Mouse (Mus musculus): ENCODE measurements around the gene Nek1. TPM values are rescaled to one million over a fixed set of nuclear protein-coding genes. Genes with fewer than 3 reads are reported as not detected.

The Nek1 gene
- 19.9 and 23.5 TPM in 2 replicates for polyA plus RNA-seq (2016; fragmentation: Nextera tagmentation; extraction: Ambion mirVana)

DNA sequence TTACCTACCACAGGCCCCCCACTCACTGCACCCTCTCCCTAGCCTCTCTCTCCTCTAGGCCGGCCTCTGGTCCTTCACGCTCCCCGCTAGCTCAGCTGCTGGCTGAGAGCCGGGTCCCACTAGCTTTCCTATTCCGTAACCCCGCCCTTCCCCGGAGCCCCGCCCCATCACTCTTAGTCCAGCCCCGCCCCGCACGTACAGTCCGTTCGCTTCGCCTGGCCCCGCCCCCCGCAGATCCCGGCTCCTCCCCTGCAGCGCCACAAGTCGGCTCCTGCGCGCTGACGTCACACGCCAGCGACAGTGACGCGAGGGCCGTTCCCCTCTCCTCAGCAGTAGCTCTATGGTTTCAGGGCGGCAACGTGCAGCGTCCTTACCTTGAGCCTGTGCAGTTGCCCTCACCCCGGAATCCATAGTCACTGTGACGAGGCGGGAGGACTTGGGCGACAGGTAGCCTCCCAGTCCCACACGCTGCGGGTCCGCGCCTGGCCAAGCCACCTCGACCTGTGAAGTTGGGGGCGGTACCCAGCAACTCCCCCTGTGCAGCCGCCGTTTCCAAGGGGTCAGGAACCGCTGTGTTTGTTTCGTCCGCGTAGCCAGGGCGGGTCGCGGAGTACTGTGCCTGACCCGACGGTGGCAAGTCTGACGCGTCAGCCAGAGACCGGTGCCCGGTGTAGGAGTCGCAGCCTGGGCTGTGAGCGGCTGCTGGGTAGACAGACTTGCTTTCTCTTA lies at the start of gene Nek1:
Gene Nek1 (plus strand): TSS at position 286 of the 729 bp plus-strand sequence.
- Histone ChIP-seq H3K4me1 (peaks cover 13% of the 10 kb centered on the region), H3K36me3 (0 out of 2 replicates have a peak, but pooled peaks cover 4% of the 10 kb centered on the region), H3K4me3 (peak within 1 kb of the TSS; percentile 86), H3K27ac (replicated peaks) (peak within 1 kb of the TSS; percentile 90), H3K27me3 (no peaks in the 10 kb centered on the region), H3K9me3 (0 out of 2 replicates have a peak, but pooled peaks cover 3% of the 10 kb centered on the region), H3K4me2 (replicated peaks) (peak within 1 kb of the TSS; percentile 87), H3K9ac (replicated peaks) (peak within 1 kb of the TSS; percentile 71)
- under 1% methylated on average over 57 of the region's 57 CpGs for WGBS
- ATAC-seq (ENCODE audit: low FRiP score, low read depth), result peak; percentile 96

- no peaks in the 10 kb centered on the region for H3K9me3 ChIP-seq
- H3K27ac ChIP-seq (replicated peaks), result no peak overlapping the region
- ATAC-seq (ENCODE audit: low FRiP score, low read depth), result no peak
- H3K4me1 ChIP-seq, result peaks cover 15% of the 10 kb centered on the region
- H3K9ac ChIP-seq (replicated peaks), result no peak overlapping the region
- H3K27me3 ChIP-seq, result no peaks in the 10 kb centered on the region
- no peak overlapping the region for H3K4me2 ChIP-seq (replicated peaks)
- H3K36me3 ChIP-seq, result no peaks in the 10 kb centered on the region
- no peak overlapping the region for H3K4me3 ChIP-seq
These were observed 45.5 kb upstream of the Nek1 start for GRCm38 (mm10) chr8:60947503-60947902.

DNA sequence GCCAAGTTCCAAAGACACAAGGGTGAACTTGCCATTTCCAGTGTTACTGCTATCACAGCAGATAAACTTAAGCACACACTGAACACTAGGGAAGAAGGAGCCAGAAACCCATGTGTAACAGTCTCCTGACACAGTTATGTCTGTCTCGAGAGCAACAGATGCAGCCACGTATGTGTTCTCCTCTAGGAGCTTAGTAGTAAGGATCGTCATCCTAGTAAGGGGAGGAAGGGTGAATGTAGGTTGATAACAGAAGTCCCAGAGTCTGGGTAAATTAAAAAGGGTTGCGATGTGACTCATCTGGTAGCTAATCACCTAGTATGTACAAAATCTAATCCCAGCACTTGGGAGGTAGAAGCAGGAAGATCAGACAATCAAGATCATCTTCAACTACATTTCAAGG lies 43.1 kb upstream of the Nek1 start:
- 74% methylated on average over 4 of the region's 4 CpGs for WGBS
- no peak overlapping the region for H3K9ac ChIP-seq (replicated peaks)
- no peak overlapping the region for H3K4me3 ChIP-seq
- H3K4me2 ChIP-seq (replicated peaks), result no peak overlapping the region
- no peaks in the 10 kb centered on the region for H3K9me3 ChIP-seq
- no peak overlapping the region for H3K27ac ChIP-seq (replicated peaks)
- no peaks in the 10 kb centered on the region for H3K36me3 ChIP-seq
- no peaks in the 10 kb centered on the region for H3K27me3 ChIP-seq
- H3K4me1 ChIP-seq, result peaks cover 19% of the 10 kb centered on the region
- no peak for ATAC-seq (ENCODE audit: low FRiP score, low read depth)

- 65% methylated on average over 4 of the region's 4 CpGs for WGBS
- no peak for ATAC-seq (ENCODE audit: low FRiP score, low read depth)
- Histone ChIP-seq H3K9me3 (no peaks in the 10 kb centered on the region), H3K9ac (replicated peaks) (no peak overlapping the region), H3K4me2 (replicated peaks) (no peak overlapping the region), H3K27me3 (no peaks in the 10 kb centered on the region), H3K4me1 (peaks cover 19% of the 10 kb centered on the region), H3K36me3 (no peaks in the 10 kb centered on the region), H3K4me3 (no peak overlapping the region), H3K27ac (replicated peaks) (no peak overlapping the region)
These were observed 41.7 kb upstream of the Nek1 start for GRCm38 (mm10) chr8:60951271-60951670.

DNA sequence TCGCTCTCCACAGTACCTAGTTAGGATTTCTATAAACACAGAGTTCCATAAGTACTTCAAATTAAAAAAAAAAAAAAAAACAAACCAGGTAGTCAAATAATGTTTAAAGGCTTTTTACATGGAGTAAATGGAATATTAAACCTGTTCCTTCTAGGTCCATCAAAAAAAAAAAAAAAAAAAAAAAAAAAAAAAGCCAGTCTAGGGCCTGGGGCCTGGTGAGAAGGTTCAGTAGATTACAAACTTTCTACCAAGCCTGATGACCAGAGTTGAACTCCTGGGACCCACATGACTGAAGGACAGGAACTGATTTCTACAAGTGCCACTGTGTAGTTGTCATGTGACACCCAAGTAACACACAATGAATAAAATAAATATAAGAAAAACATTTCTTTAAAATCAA lies 41.2 kb upstream of the Nek1 start:
- no peak overlapping the region for H3K4me3 ChIP-seq
- no peak for ATAC-seq (ENCODE audit: low FRiP score, low read depth)
- WGBS, result 97% methylated on average over 1 of the region's 1 CpGs
- no peak overlapping the region for H3K4me2 ChIP-seq (replicated peaks)
- H3K27me3 ChIP-seq, result no peaks in the 10 kb centered on the region
- H3K9ac ChIP-seq (replicated peaks), result no peak overlapping the region
- H3K9me3 ChIP-seq, result no peaks in the 10 kb centered on the region
- H3K27ac ChIP-seq (replicated peaks), result no peak overlapping the region
- peaks cover 19% of the 10 kb centered on the region for H3K4me1 ChIP-seq
- no peaks in the 10 kb centered on the region for H3K36me3 ChIP-seq

GRCm38 (mm10) chr8:60952803-60953202 lies 40.2 kb upstream of the Nek1 start:
- Histone ChIP-seq H3K36me3 (no peaks in the 10 kb centered on the region), H3K4me2 (replicated peaks) (peak overlapping the region; percentile 41), H3K9me3 (no peaks in the 10 kb centered on the region), H3K9ac (replicated peaks) (no peak overlapping the region), H3K27ac (replicated peaks) (no peak overlapping the region), H3K4me1 (peaks cover 19% of the 10 kb centered on the region), H3K4me3 (0 out of 2 replicates have a peak overlapping the region, but pooled peaks have one; percentile 12), H3K27me3 (no peaks in the 10 kb centered on the region)
- WGBS, result 44% methylated on average over 5 of the region's 5 CpGs
- ATAC-seq (ENCODE audit: low FRiP score, low read depth), result no peak

- no peaks in the 10 kb centered on the region for H3K36me3 ChIP-seq
- H3K27me3 ChIP-seq, result no peaks in the 10 kb centered on the region
- 1% methylated on average over 15 of the region's 15 CpGs for WGBS
- H3K27ac ChIP-seq (replicated peaks), result peak overlapping the region; percentile 95
- peak overlapping the region; percentile 51 for H3K9ac ChIP-seq (replicated peaks)
- H3K4me1 ChIP-seq, result peaks cover 19% of the 10 kb centered on the region
- peak overlapping the region; percentile 54 for H3K4me2 ChIP-seq (replicated peaks)
- H3K9me3 ChIP-seq, result no peaks in the 10 kb centered on the region
- ATAC-seq (ENCODE audit: low FRiP score, low read depth), result peak; percentile 98
- H3K4me3 ChIP-seq, result peak overlapping the region; percentile 46
These were observed 38.5 kb upstream of the Nek1 start for GRCm38 (mm10) chr8:60954281-60955014.

DNA sequence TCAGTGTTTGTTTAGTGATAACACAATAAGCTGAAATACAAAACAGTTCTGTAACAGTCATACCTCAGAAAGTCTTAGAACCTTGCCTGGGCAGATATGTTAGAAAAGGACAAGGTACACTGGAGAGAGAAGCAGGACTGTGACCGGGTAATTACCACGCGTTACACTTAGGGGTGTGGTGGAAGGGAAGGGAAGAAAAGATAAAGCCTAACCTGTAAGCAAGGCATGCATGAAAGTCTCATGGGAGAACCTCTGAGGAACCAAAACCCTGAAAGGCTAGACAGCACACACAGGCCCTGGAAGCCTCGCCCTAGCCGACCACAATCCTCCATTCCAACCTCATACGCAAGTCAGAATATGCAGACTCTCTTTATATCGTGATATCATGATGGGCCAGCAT lies 36.1 kb upstream of the Nek1 start:
- Histone ChIP-seq H3K4me1 (peaks cover 8% of the 10 kb centered on the region), H3K4me2 (replicated peaks) (no peak overlapping the region), H3K36me3 (no peaks in the 10 kb centered on the region), H3K4me3 (no peak overlapping the region), H3K27ac (replicated peaks) (no peak overlapping the region), H3K27me3 (no peaks in the 10 kb centered on the region), H3K9ac (replicated peaks) (no peak overlapping the region), H3K9me3 (no peaks in the 10 kb centered on the region)
- 93% methylated on average over 7 of the region's 7 CpGs for WGBS
- no peak for ATAC-seq (ENCODE audit: low FRiP score, low read depth)

- no peak for ATAC-seq (ENCODE audit: low FRiP score, low read depth)
- no peaks in the 10 kb centered on the region for H3K4me1 ChIP-seq
These were observed 30.2 kb upstream of the Nek1 start for GRCm38 (mm10) chr8:60962763-60963162.

DNA sequence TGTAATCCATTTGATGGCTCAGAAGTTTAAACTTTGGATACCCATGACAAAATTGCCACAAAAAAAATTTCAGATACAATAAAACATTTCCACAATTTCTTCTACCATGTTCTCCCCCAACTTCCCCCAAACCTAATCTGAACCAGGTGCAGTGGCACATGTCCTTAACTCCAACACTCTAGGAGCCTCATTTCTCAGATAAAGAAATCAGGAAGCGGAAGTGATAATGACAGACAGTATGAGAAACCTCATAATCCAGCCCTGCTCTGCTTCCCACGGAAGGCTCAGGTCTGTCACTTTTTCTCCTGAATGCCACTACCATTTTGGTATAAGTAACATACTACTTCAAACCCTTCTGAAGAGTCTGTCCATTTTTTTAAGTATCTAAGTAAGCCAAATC lies 29.1 kb upstream of the Nek1 start:
- Histone ChIP-seq H3K36me3 (no peaks in the 10 kb centered on the region), H3K27me3 (no peaks in the 10 kb centered on the region), H3K4me2 (replicated peaks) (no peak overlapping the region), H3K4me1 (no peaks in the 10 kb centered on the region), H3K9ac (replicated peaks) (no peak overlapping the region), H3K27ac (replicated peaks) (no peak overlapping the region), H3K4me3 (no peak overlapping the region), H3K9me3 (no peaks in the 10 kb centered on the region)
- no peak for ATAC-seq (ENCODE audit: low FRiP score, low read depth)
- WGBS, result 70% methylated on average over 2 of the region's 2 CpGs

More at GRCm38 (mm10) chr8:60962763-60963162, 30.2 kb upstream of the Nek1 start:
- H3K36me3 ChIP-seq, result no peaks in the 10 kb centered on the region
- H3K27me3 ChIP-seq, result no peaks in the 10 kb centered on the region
- no peaks in the 10 kb centered on the region for H3K9me3 ChIP-seq
- H3K27ac ChIP-seq (replicated peaks), result no peak overlapping the region
- no peak overlapping the region for H3K9ac ChIP-seq (replicated peaks)
- WGBS, result 92% methylated on average over 3 of the region's 3 CpGs
- no peak overlapping the region for H3K4me3 ChIP-seq
- H3K4me2 ChIP-seq (replicated peaks), result no peak overlapping the region

GRCm38 (mm10) chr8:60964518-60964917 lies 28.5 kb upstream of the Nek1 start:
- 83% methylated on average over 4 of the region's 4 CpGs for WGBS
- Histone ChIP-seq H3K36me3 (no peaks in the 10 kb centered on the region), H3K4me2 (replicated peaks) (no peak overlapping the region), H3K27me3 (no peaks in the 10 kb centered on the region), H3K9me3 (no peaks in the 10 kb centered on the region), H3K4me1 (no peaks in the 10 kb centered on the region), H3K4me3 (no peak overlapping the region), H3K27ac (replicated peaks) (no peak overlapping the region), H3K9ac (replicated peaks) (no peak overlapping the region)
- no peak for ATAC-seq (ENCODE audit: low FRiP score, low read depth)

GRCm38 (mm10) chr8:60965306-60965705 lies 27.7 kb upstream of the Nek1 start:
- WGBS, result 72% methylated on average over 6 of the region's 6 CpGs
- H3K4me1 ChIP-seq, result no peaks in the 10 kb centered on the region

More at GRCm38 (mm10) chr8:60965306-60965705, 27.7 kb upstream of the Nek1 start:
- no peaks in the 10 kb centered on the region for H3K27me3 ChIP-seq
- ATAC-seq (ENCODE audit: low FRiP score, low read depth), result no peak
- H3K9ac ChIP-seq (replicated peaks), result no peak overlapping the region
- H3K36me3 ChIP-seq, result no peaks in the 10 kb centered on the region
- H3K4me3 ChIP-seq, result no peak overlapping the region
- H3K9me3 ChIP-seq, result no peaks in the 10 kb centered on the region
- no peak overlapping the region for H3K4me2 ChIP-seq (replicated peaks)
- no peak overlapping the region for H3K27ac ChIP-seq (replicated peaks)

Data from midbrain, embryonic 12.5 days (tissue).